Mouse (Mus musculus): ENCODE data around the gene Nhlrc1. TPM values are rescaled to one million over a fixed set of nuclear protein-coding genes. Genes with fewer than 3 reads are reported as not detected.
A peak's percentile ranks its signal among the peaks of the same experiment; 100 is the strongest.

The Nhlrc1 gene
- polyA plus RNA-seq, 1 experiment from 2014 or later = 4.1 TPM

- no peak overlapping the region for H3K27ac ChIP-seq
- no peaks in the 10 kb centered on the region for H3K9me3 ChIP-seq
These were observed 27.5 kb upstream of the Nhlrc1 start for GRCm38 (mm10) chr13:47042024-47042633.

GRCm38 (mm10) chr13:47040061-47040460 lies 25.4 kb upstream of the Nhlrc1 start:
- H3K36me3 ChIP-seq = no peaks in the 10 kb centered on the region
- no peak for ATAC-seq (ENCODE audit: insufficient number of reproducible peaks, low FRiP score, low TSS enrichment, low read depth)
- H3K27me3 ChIP-seq = no peaks in the 10 kb centered on the region
- no peak overlapping the region for H3K27ac ChIP-seq
- no peak overlapping the region for H3K4me3 ChIP-seq
- no peaks in the 10 kb centered on the region for H3K9me3 ChIP-seq
- no peak overlapping the region for H3K9ac ChIP-seq
- H3K4me2 ChIP-seq = no peak overlapping the region
- peaks cover 11% of the 10 kb centered on the region for H3K4me1 ChIP-seq
- WGBS = 88% methylated on average over 5 of the region's 5 CpGs

More at GRCm38 (mm10) chr13:47042024-47042633, 27.5 kb upstream of the Nhlrc1 start:
- H3K9ac ChIP-seq = no peak overlapping the region
- H3K36me3 ChIP-seq = no peaks in the 10 kb centered on the region
- H3K27me3 ChIP-seq = no peaks in the 10 kb centered on the region
- no peak overlapping the region for H3K4me3 ChIP-seq
- WGBS = 48% methylated on average over 8 of the region's 8 CpGs
- H3K4me2 ChIP-seq = no peak overlapping the region
- ATAC-seq (ENCODE audit: insufficient number of reproducible peaks, low FRiP score, low TSS enrichment, low read depth) = no peak
- H3K4me1 ChIP-seq = peaks cover 11% of the 10 kb centered on the region

GRCm38 (mm10) chr13:47037946-47038345 lies 23.3 kb upstream of the Nhlrc1 start:
- Histone ChIP-seq H3K27me3 (no peaks in the 10 kb centered on the region), H3K4me3 (no peak overlapping the region), H3K9ac (no peak overlapping the region), H3K4me2 (no peak overlapping the region), H3K36me3 (no peaks in the 10 kb centered on the region), H3K4me1 (no peaks in the 10 kb centered on the region; the same call in 1 of the 2 replicates), H3K9me3 (no peaks in the 10 kb centered on the region), H3K27ac (no peak overlapping the region)
- no peak for ATAC-seq (ENCODE audit: insufficient number of reproducible peaks, low FRiP score, low TSS enrichment, low read depth)
- 87% methylated on average over 6 of the region's 6 CpGs for WGBS

- Histone ChIP-seq H3K4me1 (no peaks in the 10 kb centered on the region), H3K36me3 (no peaks in the 10 kb centered on the region), H3K9ac (no peak overlapping the region), H3K27me3 (no peaks in the 10 kb centered on the region), H3K4me2 (no peak overlapping the region), H3K4me3 (no peak overlapping the region), H3K9me3 (no peaks in the 10 kb centered on the region), H3K27ac (no peak overlapping the region)
- WGBS = 88% methylated on average over 4 of the region's 4 CpGs
- ATAC-seq (ENCODE audit: insufficient number of reproducible peaks, low FRiP score, low TSS enrichment, low read depth) = no peak
These were observed 19.0 kb upstream of the Nhlrc1 start for GRCm38 (mm10) chr13:47033602-47034001.

- no peak for ATAC-seq (ENCODE audit: insufficient number of reproducible peaks, low FRiP score, low TSS enrichment, low read depth)
- H3K4me3 ChIP-seq = no peak overlapping the region
These were observed 15.9 kb upstream of the Nhlrc1 start for GRCm38 (mm10) chr13:47030376-47031107.

GRCm38 (mm10) chr13:47020798-47021197 lies 6.1 kb upstream of the Nhlrc1 start:
- Histone ChIP-seq H3K27ac (no peak overlapping the region), H3K27me3 (no peaks in the 10 kb centered on the region), H3K4me3 (no peak overlapping the region), H3K4me2 (no peak overlapping the region), H3K36me3 (no peaks in the 10 kb centered on the region), H3K4me1 (no peaks in the 10 kb centered on the region), H3K9ac (no peak overlapping the region), H3K9me3 (no peaks in the 10 kb centered on the region)
- no peak for ATAC-seq (ENCODE audit: insufficient number of reproducible peaks, low FRiP score, low TSS enrichment, low read depth)
- 63% methylated on average over 7 of the region's 7 CpGs for WGBS

More at GRCm38 (mm10) chr13:47030376-47031107, 15.9 kb upstream of the Nhlrc1 start:
- WGBS = 75% methylated on average over 17 of the region's 17 CpGs
- H3K27me3 ChIP-seq = no peaks in the 10 kb centered on the region
- H3K4me1 ChIP-seq = no peaks in the 10 kb centered on the region
- H3K9ac ChIP-seq = no peak overlapping the region
- 0 out of 2 replicates have a peak, but pooled peaks cover 4% of the 10 kb centered on the region for H3K36me3 ChIP-seq
- no peak overlapping the region for H3K4me2 ChIP-seq
- no peak overlapping the region for H3K27ac ChIP-seq
- no peaks in the 10 kb centered on the region for H3K9me3 ChIP-seq

- H3K9me3 ChIP-seq = no peaks in the 10 kb centered on the region
- H3K4me3 ChIP-seq = no peak overlapping the region
- no peaks in the 10 kb centered on the region for H3K27me3 ChIP-seq
- H3K9ac ChIP-seq = no peak overlapping the region
- WGBS = 87% methylated on average over 7 of the region's 7 CpGs
- H3K27ac ChIP-seq = no peak overlapping the region
- ATAC-seq (ENCODE audit: insufficient number of reproducible peaks, low FRiP score, low TSS enrichment, low read depth) = no peak
- no peak overlapping the region for H3K4me2 ChIP-seq
- no peaks in the 10 kb centered on the region for H3K36me3 ChIP-seq
- H3K4me1 ChIP-seq = peaks cover 5% of the 10 kb centered on the region; the same call in 1 of the 2 replicates
These were observed 5.1 kb upstream of the Nhlrc1 start for GRCm38 (mm10) chr13:47019774-47020173.

GRCm38 (mm10) chr13:47017259-47017658 lies 2.6 kb upstream of the Nhlrc1 start:
- 38% methylated on average over 5 of the region's 5 CpGs for WGBS
- ATAC-seq (ENCODE audit: insufficient number of reproducible peaks, low FRiP score, low TSS enrichment, low read depth) = no peak
- Histone ChIP-seq H3K36me3 (no peaks in the 10 kb centered on the region), H3K9me3 (no peaks in the 10 kb centered on the region), H3K4me2 (no peak overlapping the region), H3K27ac (no peak overlapping the region), H3K27me3 (peaks cover 10% of the 10 kb centered on the region), H3K4me1 (peaks cover 16% of the 10 kb centered on the region), H3K4me3 (no peak overlapping the region), H3K9ac (no peak overlapping the region)

GRCm38 (mm10) chr13:47015195-47015501 lies 498 bp upstream of the Nhlrc1 start:
- H3K27ac ChIP-seq = no peak overlapping the region
- H3K4me3 ChIP-seq = peak overlapping the region; percentile 66
- H3K36me3 ChIP-seq = no peaks in the 10 kb centered on the region
- peaks cover 16% of the 10 kb centered on the region for H3K4me1 ChIP-seq
- no peak overlapping the region for H3K9ac ChIP-seq
- H3K4me2 ChIP-seq = peak overlapping the region; percentile 100
- WGBS = 53% methylated on average over 5 of the region's 5 CpGs
- ATAC-seq (ENCODE audit: insufficient number of reproducible peaks, low FRiP score, low TSS enrichment, low read depth) = no peak
- H3K27me3 ChIP-seq = peaks cover 10% of the 10 kb centered on the region
- H3K9me3 ChIP-seq = peaks cover 7% of the 10 kb centered on the region; the same call in 1 of the 2 replicates

- peak overlapping the region; percentile 100 for H3K4me2 ChIP-seq
- H3K27ac ChIP-seq = no peak overlapping the region
- WGBS = 56% methylated on average over 10 of the region's 10 CpGs
- H3K4me1 ChIP-seq = peaks cover 16% of the 10 kb centered on the region
- H3K9me3 ChIP-seq = peaks cover 10% of the 10 kb centered on the region; the same call in 1 of the 2 replicates
- H3K4me3 ChIP-seq = peak overlapping the region; percentile 66
- no peak overlapping the region; the same call in 1 of the 2 replicates for H3K9ac ChIP-seq
- ATAC-seq (ENCODE audit: insufficient number of reproducible peaks, low FRiP score, low TSS enrichment, low read depth) = no peak
- no peaks in the 10 kb centered on the region for H3K36me3 ChIP-seq
- peaks cover 10% of the 10 kb centered on the region for H3K27me3 ChIP-seq
These were observed 910 bp downstream of the Nhlrc1 start for GRCm38 (mm10) chr13:47013740-47014139.

GRCm38 (mm10) chr13:47001590-47001989 lies 13.1 kb downstream of the Nhlrc1 start:
- H3K4me1 ChIP-seq = no peaks in the 10 kb centered on the region
- no peaks in the 10 kb centered on the region for H3K9me3 ChIP-seq
- no peaks in the 10 kb centered on the region for H3K36me3 ChIP-seq
- WGBS = 83% methylated on average over 4 of the region's 4 CpGs
- no peak overlapping the region for H3K4me3 ChIP-seq
- no peak for ATAC-seq (ENCODE audit: insufficient number of reproducible peaks, low FRiP score, low TSS enrichment, low read depth)
- no peaks in the 10 kb centered on the region for H3K27me3 ChIP-seq
- H3K27ac ChIP-seq = no peak overlapping the region
- H3K9ac ChIP-seq = no peak overlapping the region
- no peak overlapping the region for H3K4me2 ChIP-seq

- Histone ChIP-seq H3K4me1 (no peaks in the 10 kb centered on the region), H3K9ac (no peak overlapping the region), H3K4me2 (no peak overlapping the region), H3K27ac (no peak overlapping the region), H3K9me3 (no peaks in the 10 kb centered on the region), H3K36me3 (no peaks in the 10 kb centered on the region), H3K4me3 (no peak overlapping the region), H3K27me3 (no peaks in the 10 kb centered on the region)
- 62% methylated on average over 5 of the region's 5 CpGs for WGBS
- ATAC-seq (ENCODE audit: insufficient number of reproducible peaks, low FRiP score, low TSS enrichment, low read depth) = no peak
These were observed 15.2 kb downstream of the Nhlrc1 start for GRCm38 (mm10) chr13:46999498-46999897.

Data from limb, embryonic 15.5 days (tissue).